Mouse (Mus musculus): ENCODE data around the gene Alox12. TPM values are rescaled to one million over a fixed set of nuclear protein-coding genes. Genes with fewer than 3 reads are reported as not detected.

The Alox12 gene
- polyA plus RNA-seq, 1 experiment from 2014 or later: 0.03 TPM

DNA sequence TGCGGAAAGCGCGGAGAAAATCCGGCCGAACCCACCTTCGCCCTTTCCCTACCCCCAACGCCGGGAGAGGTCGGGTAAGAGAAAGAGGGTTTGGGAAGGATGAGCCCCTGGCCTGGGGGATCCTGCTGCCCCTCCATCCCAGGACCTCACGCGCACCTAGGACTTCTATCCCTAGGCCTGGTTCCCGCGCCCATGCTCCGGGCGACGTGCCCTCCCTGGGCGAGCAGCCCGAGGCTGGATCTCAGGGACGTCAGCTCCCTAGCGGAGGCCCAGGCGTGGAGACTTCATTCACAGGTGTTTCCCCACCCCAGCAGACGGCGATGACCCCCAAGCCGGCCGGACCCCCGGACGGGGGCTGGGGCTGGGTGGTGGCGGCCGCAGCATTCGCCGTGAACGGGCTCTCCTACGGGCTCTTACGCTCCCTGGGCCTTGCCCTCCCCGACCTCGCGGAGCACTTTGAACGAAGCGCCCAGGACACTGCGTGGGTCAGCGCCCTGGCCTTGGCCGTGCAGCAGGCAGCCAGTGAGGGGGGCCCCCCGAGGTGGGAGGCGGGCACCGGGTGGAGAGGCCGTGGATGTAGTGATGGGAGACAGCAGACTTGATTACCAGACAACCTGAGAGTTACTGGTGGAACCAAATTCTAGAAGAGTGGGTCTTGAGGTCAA, 40.8 kb downstream of the Alox12 start:
- no peak for TF ChIP-seq CTCF (IDR thresholded peaks at IDR 0.05)
- ChIA-PET CTCF (interaction anchor here (1.6 to 3.6 kb wide), 3 partner anchors 13 to 39 kb away, joined by 6 to 19 read pairs (median 8); no protein-coding TSS in a partner anchor), POLR2A (no interaction called here)
- in situ Hi-C loops (cut with MboI; ENCODE audit: low pct_unique_long_range_greater_than_20kb): loop anchor here (10.0 kb wide), 1 partner anchor 280 kb away; the partner anchor contains the start of gene Ybx2
- no peak for DNase-seq (ENCODE audit: low read depth, low spot score)
- H3K27me3 ChIP-seq: no peaks in the 10 kb centered on the region
- no peak for ATAC-seq

DNA sequence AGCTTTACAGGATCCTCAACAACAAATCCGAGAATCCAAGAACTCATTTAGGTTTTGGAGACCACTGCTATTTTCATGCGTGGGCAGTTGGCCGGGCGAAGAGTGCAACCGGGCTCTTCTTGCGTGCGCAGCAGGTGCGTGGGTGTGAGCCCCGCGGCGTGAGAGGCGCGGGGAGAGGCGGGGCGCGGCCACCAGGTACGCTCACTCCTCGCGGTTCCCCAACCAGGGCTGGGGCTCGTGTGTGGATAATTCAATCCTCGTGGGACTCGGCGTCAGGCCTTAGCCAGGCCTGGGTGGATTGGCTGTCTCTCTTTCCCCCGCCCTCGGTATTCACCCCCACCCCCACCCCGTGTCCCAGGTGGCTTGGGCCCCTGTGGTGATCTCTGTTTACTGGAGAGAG, 41.4 kb downstream of the Alox12 start:
- in situ Hi-C loops (cut with MboI; ENCODE audit: low pct_unique_long_range_greater_than_20kb): loop anchor here (10.0 kb wide), 1 partner anchor 279 kb away; the partner anchor contains the start of gene Ybx2
- DNase-seq (ENCODE audit: low read depth, low spot score) (no peak), ATAC-seq (no peak)
- ChIA-PET CTCF (interaction anchor here (0.8 to 3.6 kb wide), 7 partner anchors 9 to 150 kb away, joined by 3 to 19 read pairs (median 6); no protein-coding TSS in a partner anchor), POLR2A (no interaction called here)
- H3K27me3 ChIP-seq: no peaks in the 10 kb centered on the region
- TF ChIP-seq CTCF (IDR thresholded peaks at IDR 0.05): no peak

DNA sequence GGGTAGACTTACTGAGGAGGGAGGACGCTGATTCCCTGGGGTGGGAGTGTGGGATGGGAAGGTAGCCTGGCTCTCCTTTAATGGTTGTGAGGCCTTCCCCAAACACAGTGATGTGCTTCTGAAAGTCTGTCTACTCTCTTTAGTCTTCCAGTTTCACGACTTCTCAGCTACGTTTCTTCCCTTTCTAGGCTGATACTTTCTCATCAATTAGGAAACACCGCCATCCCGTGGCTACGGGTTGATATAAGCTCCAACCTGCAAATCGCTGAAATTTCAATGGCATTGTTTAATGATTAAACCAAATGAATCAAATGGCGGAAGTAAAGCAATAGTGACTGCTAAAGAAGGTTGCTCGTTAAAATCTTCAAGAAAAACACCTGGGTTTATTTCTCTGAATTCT, 42.3 kb downstream of the Alox12 start:
- H3K27me3 ChIP-seq: no peaks in the 10 kb centered on the region
- no peak for TF ChIP-seq CTCF (IDR thresholded peaks at IDR 0.05)
- in situ Hi-C loops (cut with MboI; ENCODE audit: low pct_unique_long_range_greater_than_20kb): loop anchor here (10.0 kb wide), 1 partner anchor 278 kb away; the partner anchor contains the start of gene Ybx2
- CTCF ChIA-PET: interaction anchor here (0.8 to 3.6 kb wide), 11 partner anchors 8 to 149 kb away, joined by 3 to 19 read pairs (median 6); no protein-coding TSS in a partner anchor
- DNase-seq (ENCODE audit: low read depth, low spot score) (no peak), ATAC-seq (peak; percentile 45)
- POLR2A ChIA-PET: interaction anchor here (1.2 kb wide), 1 partner anchor 11 kb away, joined by 3 read pairs; no protein-coding TSS in a partner anchor

DNA sequence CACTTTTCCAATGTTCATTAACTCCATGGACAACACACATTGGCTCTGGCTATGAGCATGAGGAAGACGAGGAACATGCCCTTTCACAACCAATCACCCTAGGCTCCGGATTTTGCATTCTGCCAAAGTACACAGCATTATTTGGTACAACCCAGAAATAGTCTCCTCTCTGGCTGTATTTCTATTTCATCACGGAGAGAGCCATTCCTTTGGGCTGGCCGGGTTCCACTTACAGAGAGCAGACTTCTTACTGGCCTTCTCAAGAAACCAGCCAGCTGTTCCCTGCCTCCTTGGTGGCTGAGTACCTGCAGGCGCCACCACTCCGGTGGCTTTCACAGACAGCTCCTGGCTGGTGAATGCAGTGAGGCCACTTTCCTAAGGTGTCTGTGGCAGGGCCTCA, 42.7 kb downstream of the Alox12 start, which contains the start of gene Slc16a11:
Slc16a11 (plus strand) TSS at position 330 of the 400 bp plus-strand sequence.
- in situ Hi-C loops (cut with MboI; ENCODE audit: low pct_unique_long_range_greater_than_20kb): loop anchor here (10.0 kb wide), 1 partner anchor 278 kb away; the partner anchor contains the start of gene Ybx2
- ATAC-seq (no peak), DNase-seq (ENCODE audit: low read depth, low spot score) (no peak)
- CTCF ChIA-PET: interaction anchor here (1.1 to 3.6 kb wide), 8 partner anchors 11 to 63 kb away, joined by 3 to 19 read pairs (median 6); no protein-coding TSS in a partner anchor
- no peaks in the 10 kb centered on the region for H3K27me3 ChIP-seq
- POLR2A ChIA-PET: interaction anchor here (1.2 kb wide), 1 partner anchor 11 kb away, joined by 3 read pairs; no protein-coding TSS in a partner anchor
- TF ChIP-seq CTCF (IDR thresholded peaks at IDR 0.05): no peak

DNA sequence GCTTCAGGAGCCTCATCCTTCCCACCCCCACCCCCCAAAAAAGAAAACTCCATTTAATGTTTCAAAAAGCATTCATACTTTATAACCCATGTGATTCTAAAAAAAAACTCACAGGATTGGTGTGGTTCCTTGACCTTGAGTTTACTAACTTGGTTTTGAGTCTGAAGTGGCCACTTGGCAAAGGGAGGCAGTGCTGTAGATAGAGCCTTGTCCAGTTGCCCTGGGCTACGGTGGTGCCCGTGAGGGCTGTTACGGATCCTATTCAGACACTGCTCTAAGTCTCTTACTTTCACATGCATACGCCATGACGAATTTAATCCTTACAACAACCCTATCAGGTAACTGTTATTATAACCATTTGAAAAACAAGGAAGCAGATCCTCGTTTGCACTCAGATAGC, 43.2 kb downstream of the Alox12 start:
- H3K27me3 ChIP-seq: no peaks in the 10 kb centered on the region
- CTCF ChIA-PET: interaction anchor here (1.2 to 3.6 kb wide), 5 partner anchors 10 to 63 kb away, joined by 3 to 19 read pairs (median 7); no protein-coding TSS in a partner anchor
- no peak for TF ChIP-seq CTCF (IDR thresholded peaks at IDR 0.05)
- DNase-seq (ENCODE audit: low read depth, low spot score) (no peak), ATAC-seq (no peak)
- in situ Hi-C loops (cut with MboI; ENCODE audit: low pct_unique_long_range_greater_than_20kb): loop anchor here (10.0 kb wide), 1 partner anchor 277 kb away; the partner anchor contains the start of gene Ybx2
- POLR2A ChIA-PET: interaction anchor here (0.7 to 1.2 kb wide), 2 partner anchors 11 to 119 kb away, joined by 3 read pairs; no protein-coding TSS in a partner anchor

DNA sequence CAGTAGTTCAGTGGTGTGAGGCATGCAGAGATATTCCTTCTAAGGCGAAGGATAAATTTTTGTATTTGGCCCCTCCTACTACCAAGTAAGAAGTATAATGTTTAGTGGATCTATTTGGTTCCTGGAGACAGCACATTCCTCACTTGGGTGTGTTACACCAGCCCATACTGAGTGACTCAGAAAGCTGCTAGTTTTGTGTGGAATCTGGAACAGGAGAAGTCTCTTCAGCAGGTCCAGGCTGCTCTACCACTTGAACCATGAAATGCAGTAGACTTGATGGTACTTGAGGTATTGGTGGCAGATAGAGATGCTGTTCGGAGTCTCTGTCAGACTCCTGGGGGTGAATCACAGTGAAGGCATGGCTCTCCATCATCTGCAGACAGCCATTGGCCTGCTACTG, 44.5 kb downstream of the Alox12 start:
- POLR2A ChIA-PET: no interaction called here

DNA sequence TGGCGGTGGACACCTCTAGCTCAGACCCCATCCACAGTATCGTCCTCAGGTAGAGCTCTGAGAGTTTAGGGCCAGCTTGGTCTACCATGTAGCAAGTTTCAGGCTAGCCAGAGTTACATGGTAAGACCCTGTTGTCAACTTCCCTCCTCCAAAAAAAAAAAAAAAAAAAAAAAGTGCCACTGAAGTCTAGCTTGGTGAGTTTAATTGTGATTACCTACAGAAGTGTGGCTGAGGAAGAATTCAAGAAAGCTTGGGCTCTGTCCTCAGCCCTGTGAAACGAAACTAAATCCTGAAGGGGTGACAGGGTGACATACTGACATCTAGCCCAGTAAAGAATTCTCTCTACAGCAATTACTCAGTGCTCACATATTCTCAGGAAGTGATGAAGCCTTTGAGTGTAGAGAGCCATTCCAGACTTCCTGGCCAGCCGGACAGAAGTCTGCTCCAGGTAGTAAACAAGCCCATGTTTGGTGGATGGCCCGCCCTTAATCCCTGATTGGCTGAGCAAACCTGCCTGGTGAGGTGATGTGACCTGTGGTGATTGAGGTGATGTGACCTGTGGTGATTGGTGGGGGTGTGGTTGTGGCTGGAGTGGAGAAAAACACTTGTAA, 46.3 kb downstream of the Alox12 start:
- DNase-seq (ENCODE audit: low read depth, low spot score) (no peak), ATAC-seq (no peak)
- no peaks in the 10 kb centered on the region for H3K27me3 ChIP-seq
- ChIA-PET POLR2A (interaction anchor here (0.6 to 0.8 kb wide), 4 partner anchors 59 to 194 kb away, joined by 3 to 6 read pairs (median 5); no protein-coding TSS in a partner anchor), CTCF (interaction anchor here (0.6 to 1.3 kb wide), 4 partner anchors 8 to 123 kb away, joined by 3 to 6 read pairs (median 3); no protein-coding TSS in a partner anchor)
- in situ Hi-C loops (cut with MboI; ENCODE audit: low pct_unique_long_range_greater_than_20kb): loop anchor here (5.0 kb wide), 1 partner anchor 37 kb away; no protein-coding TSS in a partner anchor
- no peak for TF ChIP-seq CTCF (IDR thresholded peaks at IDR 0.05)

More for the DNA sequence above, 44.5 kb downstream of the Alox12 start:
- H3K27me3 ChIP-seq: no peaks in the 10 kb centered on the region
- no peak for TF ChIP-seq CTCF (IDR thresholded peaks at IDR 0.05)
- in situ Hi-C loops (cut with MboI; ENCODE audit: low pct_unique_long_range_greater_than_20kb): loop anchor here (10.0 kb wide), 1 partner anchor 276 kb away; the partner anchor contains the start of gene Ybx2
- CTCF ChIA-PET: interaction anchor here (1.1 to 3.6 kb wide), 4 partner anchors 9 to 31 kb away, joined by 3 to 19 read pairs (median 4); partner anchors contain the start of gene Bcl6b
- ATAC-seq (no peak), DNase-seq (ENCODE audit: low read depth, low spot score) (no peak)

DNA sequence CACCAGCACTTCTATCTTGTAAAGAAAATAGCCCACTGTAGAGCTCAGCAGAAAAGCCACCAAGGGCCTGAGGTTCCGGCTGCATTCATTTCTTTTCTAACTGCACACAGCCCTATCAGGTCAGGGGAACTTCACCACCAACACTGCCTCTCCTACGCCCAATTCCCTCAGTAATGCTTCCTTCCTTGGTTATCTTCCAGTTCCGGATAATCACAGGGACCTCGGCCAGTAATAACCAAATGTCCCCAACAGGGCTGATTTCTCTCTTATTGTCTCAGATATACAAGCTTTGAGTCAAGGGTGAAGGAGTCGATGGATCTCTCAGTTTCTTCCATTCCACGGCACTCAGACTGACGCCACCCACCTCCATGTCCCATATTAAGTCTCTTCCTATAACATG, 47.9 kb downstream of the Alox12 start:
- no peaks in the 10 kb centered on the region for H3K27me3 ChIP-seq
- POLR2A ChIA-PET: no interaction called here
- no peak for DNase-seq (ENCODE audit: low read depth, low spot score)
- in situ Hi-C loops (cut with MboI; ENCODE audit: low pct_unique_long_range_greater_than_20kb): loop anchor here (5.0 kb wide), 1 partner anchor 35 kb away; no protein-coding TSS in a partner anchor
- TF ChIP-seq CTCF (IDR thresholded peaks at IDR 0.05): no peak
- ATAC-seq: no peak
- CTCF ChIA-PET: interaction anchor here (1.2 kb wide), 1 partner anchor 23 kb away, joined by 4 read pairs; no protein-coding TSS in a partner anchor

DNA sequence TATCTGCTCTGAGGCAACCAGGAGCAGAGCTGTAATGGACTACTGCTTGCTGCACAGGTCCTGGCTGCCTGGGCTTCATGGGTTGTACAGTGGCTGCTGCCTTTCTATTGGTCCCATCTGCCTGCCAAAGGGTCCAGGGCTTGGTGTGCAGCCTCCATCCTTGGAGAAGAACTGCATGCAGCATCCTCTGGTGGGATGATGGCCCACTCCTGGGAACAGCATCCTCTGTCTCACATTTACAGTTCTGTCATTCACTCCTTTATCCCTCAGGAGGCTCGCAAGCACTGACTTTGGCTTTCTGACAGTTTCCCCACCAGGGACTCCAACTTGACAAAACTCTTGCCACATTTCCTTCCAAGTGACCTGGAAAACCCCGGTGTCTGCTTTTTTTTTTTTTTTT, 48.4 kb downstream of the Alox12 start:
- ChIA-PET POLR2A (no interaction called here), CTCF (interaction anchor here (1.2 kb wide), 1 partner anchor 24 kb away, joined by 4 read pairs; no protein-coding TSS in a partner anchor)
- H3K27me3 ChIP-seq: no peaks in the 10 kb centered on the region
- no peak for DNase-seq (ENCODE audit: low read depth, low spot score)
- TF ChIP-seq CTCF (IDR thresholded peaks at IDR 0.05): no peak
- ATAC-seq: no peak
- in situ Hi-C loops (cut with MboI; ENCODE audit: low pct_unique_long_range_greater_than_20kb): loop anchor here (5.0 kb wide), 1 partner anchor 34 kb away; no protein-coding TSS in a partner anchor

DNA sequence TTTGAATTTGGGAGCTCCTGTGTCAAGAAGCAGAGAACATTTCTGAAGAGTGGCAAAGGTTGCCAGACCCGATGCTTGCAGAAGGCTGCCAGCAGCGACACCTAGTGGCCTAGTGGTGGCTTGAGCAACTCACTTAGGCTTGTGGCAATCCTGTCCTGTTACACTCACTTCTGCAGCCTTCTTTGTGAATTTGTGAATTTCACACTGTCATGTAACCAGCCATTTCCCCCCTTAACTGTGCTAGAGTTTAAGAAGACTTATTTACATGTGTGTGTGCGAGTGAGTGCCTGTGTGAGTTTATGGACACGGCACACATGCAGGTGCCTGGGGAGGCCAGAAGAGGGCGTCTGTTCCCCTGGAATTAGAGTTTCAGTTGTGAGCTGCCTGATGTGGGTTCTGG, 53.5 kb downstream of the Alox12 start:
- in situ Hi-C loops (cut with MboI; ENCODE audit: low pct_unique_long_range_greater_than_20kb): loop anchor here (5.0 kb wide), 1 partner anchor 144 kb away; no protein-coding TSS in a partner anchor
- TF ChIP-seq CTCF (IDR thresholded peaks at IDR 0.05): peak; percentile 98
- ChIA-PET CTCF (interaction anchor here (0.6 to 1.6 kb wide), 11 partner anchors 8 to 131 kb away, joined by 3 to 19 read pairs (median 4); partner anchors contain the start of gene Slc16a11), POLR2A (interaction anchor here (0.8 to 0.9 kb wide), 2 partner anchors 11 to 39 kb away, joined by 3 read pairs; partner anchors contain the start of gene Slc16a11)
- no peak for DNase-seq (ENCODE audit: low read depth, low spot score)
- H3K27me3 ChIP-seq: no peaks in the 10 kb centered on the region
- no peak for ATAC-seq

Data from Patski (cell line).